Mouse (Mus musculus) limb, embryonic 13.5 days (tissue): Measurements from ENCODE around the gene Luzp1. TPM values are rescaled to one million over a fixed set of nuclear protein-coding genes. Genes with fewer than 3 reads are reported as not detected.

Source experiments
- ATAC-seq: fragments of 200-750 bp; cut with Nextera tagmentation; 2 replicates; pipeline ENCODE4 v1.8.0; 2017; ENCODE audit warnings: low read depth, moderate number of reproducible peaks, moderate TSS enrichment; ENCODE audit not compliant: low FRiP score
- H3K27ac ChIP-seq: fragments of 300-500 bp; sonication (generic); 2 replicates; pipeline ENCODE4 v1.5.1; 2015; ENCODE audit warnings: inconsistent platforms, mild to moderate bottlenecking, moderate library complexity
- H3K27me3 ChIP-seq: fragments of 300-500 bp; sonication (generic); 2 replicates; pipeline ENCODE4 v1.6.1; 2015; ENCODE audit warnings: mild to moderate bottlenecking, inconsistent platforms
- H3K36me3 ChIP-seq: fragments of 300-500 bp; sonication (generic); 2 replicates; pipeline ENCODE4 v1.6.1; 2015; ENCODE audit warnings: inconsistent platforms, mild to moderate bottlenecking, moderate library complexity
- H3K4me1 ChIP-seq: fragments of 300-500 bp; sonication (generic); 2 replicates; pipeline ENCODE4 v1.6.1; 2015; ENCODE audit warnings: inconsistent platforms
- H3K4me2 ChIP-seq: fragments of 300-500 bp; sonication (generic); replicated peaks from 2 replicates; pipeline ENCODE4 v1.6.1; 2015; ENCODE audit warnings: inconsistent platforms, mild to moderate bottlenecking, moderate library complexity
- H3K4me3 ChIP-seq: fragments of 300-500 bp; sonication (generic); 2 replicates; pipeline ENCODE4 v1.5.1; 2015; ENCODE audit warnings: moderate library complexity, mild to moderate bottlenecking, inconsistent platforms
- H3K9ac ChIP-seq: fragments of 300-500 bp; sonication (generic); 2 replicates; pipeline ENCODE4 v1.6.1; 2015; ENCODE audit warnings: mild to moderate bottlenecking, inconsistent platforms
- H3K9me3 ChIP-seq: fragments of 300-500 bp; sonication (generic); 2 replicates; pipeline ENCODE4 v1.6.1; 2016; ENCODE audit warnings: inconsistent platforms
- WGBS: fragments of 180-500 bp; shearing (Covaris S2); methylation state at CpG from one replicate; pipeline ENCODE4 v1.1.7; 2015; 5-methylcytosine and 5-hydroxymethylcytosine counted together
- polyA plus RNA-seq: library from polyadenylated mRNA; unstranded; fragments of >200 nt; fragmentation: Nextera tagmentation; extraction: Ambion mirVana; gene quantifications from 2 replicates; pipeline ENCODE4 v1.2.1, GENCODE M21; 2015

The Luzp1 gene
- 155 TPM in 2 replicates for polyA plus RNA-seq

DNA sequence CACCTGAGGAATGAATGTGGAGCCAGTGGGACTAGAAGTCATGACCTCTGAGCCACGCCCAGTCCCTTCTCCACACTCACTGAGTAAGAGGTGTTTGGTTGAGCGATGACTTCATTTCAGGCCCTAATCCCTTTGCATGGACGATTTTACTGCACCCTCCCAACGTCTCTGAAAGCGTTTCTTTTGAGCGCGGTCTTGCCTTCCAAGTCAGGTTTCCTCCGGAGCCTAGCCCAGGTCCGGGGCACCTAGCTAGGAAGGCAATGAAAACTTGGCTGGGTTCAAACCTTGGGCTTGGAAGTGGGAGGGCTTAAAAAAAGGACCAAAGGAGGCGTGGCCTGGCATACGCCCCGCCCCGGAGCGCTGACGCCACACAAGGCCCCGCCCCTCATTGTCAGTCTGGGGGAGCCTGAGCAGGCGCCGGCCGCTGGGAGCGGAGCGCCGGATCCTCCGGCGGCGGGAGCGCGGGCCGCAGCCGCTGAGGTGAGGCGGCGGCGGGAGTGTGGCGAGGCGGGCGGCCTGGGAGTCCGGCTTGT is at the start of gene Luzp1:
Luzp1 (plus strand) TSS at position 391 of the 533 bp plus-strand sequence.
- Histone ChIP-seq H3K4me2 (peak within 1 kb of the TSS; percentile 74), H3K36me3 (no peaks in the 10 kb centered on the region), H3K4me3 (peak within 1 kb of the TSS; percentile 68), H3K9me3 (no peaks in the 10 kb centered on the region), H3K27me3 (peaks cover 2% of the 10 kb centered on the region), H3K4me1 (peaks cover 51% of the 10 kb centered on the region), H3K27ac (peak within 1 kb of the TSS; percentile 97), H3K9ac (peak within 1 kb of the TSS; percentile 85)
- under 1% methylated on average over 36 of the region's 36 CpGs for WGBS
- peak; percentile 93 for ATAC-seq

DNA sequence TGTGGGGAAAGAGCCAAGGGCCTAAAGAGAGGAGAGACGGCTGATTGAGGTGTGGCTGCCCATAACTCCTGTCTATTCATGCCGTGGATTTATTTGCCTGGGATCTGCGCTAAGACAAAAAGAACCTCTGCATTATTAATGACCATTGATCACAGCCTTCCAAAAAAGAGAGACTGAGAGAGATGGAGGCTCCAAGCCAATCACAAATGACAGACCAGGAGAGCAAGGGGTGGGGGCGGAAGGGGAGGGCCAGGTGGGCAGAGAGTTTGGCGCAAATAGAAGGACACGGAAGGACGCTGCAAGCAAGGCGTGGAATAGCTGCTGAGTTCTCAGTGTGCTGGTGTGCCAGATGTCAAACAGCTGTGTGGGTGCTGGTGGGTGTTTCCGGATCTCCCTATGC is 46.3 kb upstream of the Luzp1 start, which contains the start of gene Htr1d:
Htr1d (plus strand) TSS at position 301 of the 400 bp plus-strand sequence.
- H3K27ac ChIP-seq: no peak within 1 kb of the TSS
- peak within 1 kb of the TSS; percentile 70 for H3K9ac ChIP-seq
- no peak for ATAC-seq
- H3K4me3 ChIP-seq: peak within 1 kb of the TSS; percentile 57
- WGBS: 66% methylated on average over 9 of the region's 9 CpGs
- peak within 1 kb of the TSS; percentile 97 for H3K4me2 ChIP-seq
- no peaks in the 10 kb centered on the region for H3K9me3 ChIP-seq
- H3K27me3 ChIP-seq: peaks cover 53% of the 10 kb centered on the region
- no peaks in the 10 kb centered on the region for H3K36me3 ChIP-seq
- H3K4me1 ChIP-seq: peaks cover 13% of the 10 kb centered on the region

DNA sequence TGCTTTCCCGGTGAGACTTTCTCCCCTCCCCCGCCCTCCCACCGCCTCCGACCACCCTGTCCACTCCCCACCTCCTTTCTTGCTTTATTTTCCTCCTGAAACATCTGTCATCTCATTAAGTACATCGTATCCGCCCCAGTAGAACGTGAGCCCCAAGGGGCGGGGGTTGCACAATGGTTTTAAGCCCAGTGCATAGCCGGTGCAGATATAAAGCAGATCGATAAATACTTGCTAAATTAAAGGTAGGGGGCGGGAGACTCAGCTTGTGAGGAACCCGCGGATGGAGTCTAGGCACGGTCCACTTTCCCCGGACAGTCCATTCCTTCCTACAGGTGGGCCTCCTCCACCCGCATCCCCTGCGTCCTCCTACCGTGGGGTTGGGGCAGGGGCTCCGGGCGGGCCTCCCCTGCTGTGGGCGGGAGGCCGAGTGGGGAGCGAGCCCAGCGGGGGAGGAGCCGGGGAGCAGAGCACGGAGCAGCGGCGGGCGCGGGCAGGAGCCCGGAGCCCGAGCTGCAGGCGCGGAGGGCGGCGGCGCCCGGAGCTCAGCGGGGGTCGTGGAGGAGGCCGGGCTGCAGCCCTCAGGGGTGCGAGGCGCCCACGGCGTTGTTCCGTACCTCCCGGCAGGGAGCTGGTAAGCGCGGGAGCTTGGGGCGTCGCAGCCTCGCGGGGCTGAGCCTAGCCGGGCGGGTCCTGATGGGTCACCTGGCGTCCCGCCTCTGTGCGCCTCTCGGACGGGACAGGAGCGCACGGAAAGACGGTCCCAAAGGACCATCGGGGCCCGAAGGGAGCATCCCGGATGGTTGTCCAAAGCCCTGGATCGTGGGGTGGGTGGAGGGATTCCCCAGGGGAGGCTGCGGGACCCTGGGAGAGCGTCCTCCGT is 45.2 kb upstream of the Luzp1 start:
- peaks cover 53% of the 10 kb centered on the region for H3K27me3 ChIP-seq
- 2% methylated on average over 68 of the region's 70 CpGs for WGBS
- H3K4me2 ChIP-seq: peak overlapping the region; percentile 97
- H3K9ac ChIP-seq: peak overlapping the region; percentile 70
- no peak overlapping the region for H3K27ac ChIP-seq
- no peaks in the 10 kb centered on the region for H3K36me3 ChIP-seq
- no peaks in the 10 kb centered on the region for H3K9me3 ChIP-seq
- 0 out of 2 replicates have a peak, but pooled peaks have one; percentile 20 for ATAC-seq
- peaks cover 13% of the 10 kb centered on the region for H3K4me1 ChIP-seq
- H3K4me3 ChIP-seq: peak overlapping the region; percentile 57

DNA sequence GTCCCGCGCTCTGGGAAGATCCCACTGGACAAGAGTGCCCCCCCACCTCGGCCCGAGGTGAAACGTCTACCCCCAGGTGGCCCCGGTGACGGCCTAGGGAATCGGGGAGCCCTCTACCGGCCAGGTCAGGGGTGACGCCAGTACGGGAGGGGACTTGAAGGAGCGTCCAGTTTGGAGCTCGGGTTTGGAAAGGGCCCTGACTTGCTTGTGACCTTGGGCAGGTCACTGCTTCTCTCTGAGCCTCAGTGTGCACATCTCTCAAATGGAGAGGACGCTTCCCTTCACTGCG is 44.6 kb upstream of the Luzp1 start:
- no peak; the same call in 1 of the 2 replicates for ATAC-seq
- Histone ChIP-seq H3K4me2 (peak overlapping the region; percentile 97), H3K36me3 (no peaks in the 10 kb centered on the region), H3K4me1 (peaks cover 13% of the 10 kb centered on the region), H3K27me3 (peaks cover 53% of the 10 kb centered on the region), H3K9ac (peak overlapping the region; percentile 70), H3K27ac (no peak overlapping the region), H3K9me3 (no peaks in the 10 kb centered on the region), H3K4me3 (peak overlapping the region; percentile 57)
- 4% methylated on average over 15 of the region's 15 CpGs for WGBS

DNA sequence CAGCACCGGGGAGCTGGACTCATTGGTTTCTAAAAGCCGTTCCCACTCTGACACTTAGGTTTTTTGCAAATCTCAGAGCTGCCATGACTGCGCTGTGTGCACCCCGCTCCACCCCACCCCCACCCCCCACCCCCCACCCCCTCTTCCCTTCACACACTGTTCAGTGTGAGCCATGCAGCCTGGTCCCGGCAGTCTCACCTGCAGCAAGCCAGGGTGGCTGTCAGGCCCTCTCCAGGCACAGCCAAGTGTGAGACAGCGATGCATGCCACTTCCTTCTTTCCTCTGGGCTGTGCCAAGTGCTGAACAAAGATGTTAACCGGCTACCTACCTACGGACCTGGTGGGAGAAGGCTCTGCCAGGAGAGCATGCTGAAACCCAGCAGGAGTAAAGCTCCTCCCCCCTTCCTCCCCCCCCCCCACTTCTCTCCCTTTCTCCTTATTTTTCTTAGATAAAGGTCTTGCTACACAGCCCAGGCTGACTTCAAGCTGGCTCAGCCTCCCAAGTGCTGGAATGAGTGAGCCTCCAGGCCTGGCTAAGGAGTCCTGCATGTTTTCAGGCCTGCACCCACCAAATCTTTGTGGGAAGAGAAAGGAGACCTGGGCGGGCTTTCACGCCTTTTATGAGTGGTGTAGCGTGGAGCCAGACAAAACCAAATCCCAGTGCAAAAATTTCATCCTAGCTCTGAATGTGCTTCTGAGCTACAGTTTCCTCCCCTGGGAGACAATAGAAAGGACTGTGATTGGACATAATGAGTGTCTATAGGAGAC is 38.8 kb upstream of the Luzp1 start:
- Histone ChIP-seq H3K27me3 (peaks cover 6% of the 10 kb centered on the region), H3K9ac (no peak overlapping the region), H3K36me3 (no peaks in the 10 kb centered on the region), H3K9me3 (no peaks in the 10 kb centered on the region), H3K27ac (0 out of 2 replicates have a peak overlapping the region, but pooled peaks have one; percentile 22), H3K4me3 (no peak overlapping the region), H3K4me1 (peaks cover 14% of the 10 kb centered on the region), H3K4me2 (0 out of 2 replicates have a peak overlapping the region, but pooled peaks have one; percentile 1)
- 30% methylated on average over 11 of the region's 11 CpGs for whole genome bisulfite sequencing
- peak; percentile 35; the same call in 1 of the 2 replicates for ATAC-seq

DNA sequence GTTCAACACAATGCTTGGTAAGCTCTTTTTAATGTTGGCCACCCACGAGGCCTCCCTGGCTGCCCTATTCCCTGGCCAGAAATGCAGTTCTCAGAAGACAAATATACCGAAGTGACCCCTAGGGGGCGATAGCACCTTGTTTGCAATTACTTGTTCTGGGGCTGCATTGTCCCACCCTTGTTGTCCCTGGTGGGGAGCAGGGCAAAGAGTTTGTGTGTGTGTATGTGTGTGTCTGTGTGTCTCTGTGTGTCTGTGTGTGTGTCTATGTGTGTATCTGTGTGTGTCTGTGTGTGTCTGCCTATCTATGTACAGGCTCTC is 38.2 kb upstream of the Luzp1 start:
- Histone ChIP-seq H3K4me3 (no peak overlapping the region), H3K4me2 (no peak overlapping the region), H3K27me3 (peaks cover 1% of the 10 kb centered on the region), H3K36me3 (no peaks in the 10 kb centered on the region), H3K4me1 (peaks cover 14% of the 10 kb centered on the region), H3K9ac (no peak overlapping the region), H3K27ac (no peak overlapping the region), H3K9me3 (no peaks in the 10 kb centered on the region)
- no peak for ATAC-seq
- 3% methylated on average over 3 of the region's 3 CpGs for WGBS

DNA sequence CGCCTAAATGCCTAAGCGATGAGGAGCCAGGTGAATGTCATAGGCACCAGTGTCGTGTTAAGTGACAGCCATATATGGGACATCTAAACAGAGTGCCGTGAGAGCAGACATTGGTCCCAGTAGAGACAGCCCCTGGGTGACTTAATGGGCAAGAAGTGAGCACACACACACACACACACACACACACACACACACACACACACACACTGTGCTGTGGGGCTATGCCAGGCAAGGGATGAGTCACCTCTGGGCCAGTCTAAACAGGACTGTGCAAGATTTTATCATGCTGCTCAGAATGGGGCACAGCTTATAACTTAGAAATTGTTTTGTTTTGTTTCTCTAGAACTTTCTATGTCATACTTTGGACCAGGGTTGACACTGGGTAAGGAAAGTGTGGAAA is 35.5 kb upstream of the Luzp1 start:
- Histone ChIP-seq H3K27me3 (no peaks in the 10 kb centered on the region), H3K4me1 (peaks cover 14% of the 10 kb centered on the region), H3K36me3 (no peaks in the 10 kb centered on the region), H3K4me2 (no peak overlapping the region), H3K9ac (no peak overlapping the region), H3K4me3 (no peak overlapping the region), H3K9me3 (no peaks in the 10 kb centered on the region), H3K27ac (no peak overlapping the region)
- ATAC-seq: no peak
- WGBS: 86% methylated on average over 4 of the region's 4 CpGs

DNA sequence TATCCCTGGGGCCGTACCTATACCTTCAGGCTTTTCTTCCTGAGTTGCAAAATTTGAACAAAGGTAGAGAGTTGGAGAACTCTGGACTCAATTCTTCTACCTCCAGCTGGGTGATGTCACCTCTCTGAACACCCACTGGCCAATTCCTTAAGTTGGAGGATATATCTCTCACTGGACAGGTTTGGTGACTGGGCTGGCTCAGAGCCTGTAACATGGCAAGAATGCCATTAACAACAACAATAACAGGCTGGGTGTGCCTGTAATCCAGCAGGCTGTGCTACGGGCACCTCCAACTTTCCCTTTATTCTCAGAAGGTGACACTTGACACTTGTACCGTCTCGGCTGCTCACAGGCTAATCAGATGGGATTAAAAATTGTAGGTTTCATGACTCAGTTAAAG is 30.5 kb upstream of the Luzp1 start:
- H3K27me3 ChIP-seq: no peaks in the 10 kb centered on the region
- H3K36me3 ChIP-seq: no peaks in the 10 kb centered on the region
- WGBS: 41% methylated on average over 4 of the region's 4 CpGs
- no peak overlapping the region for H3K9ac ChIP-seq
- no peak for ATAC-seq
- H3K4me1 ChIP-seq: no peaks in the 10 kb centered on the region
- H3K4me3 ChIP-seq: no peak overlapping the region
- no peak overlapping the region for H3K4me2 ChIP-seq
- H3K9me3 ChIP-seq: no peaks in the 10 kb centered on the region
- H3K27ac ChIP-seq: no peak overlapping the region

DNA sequence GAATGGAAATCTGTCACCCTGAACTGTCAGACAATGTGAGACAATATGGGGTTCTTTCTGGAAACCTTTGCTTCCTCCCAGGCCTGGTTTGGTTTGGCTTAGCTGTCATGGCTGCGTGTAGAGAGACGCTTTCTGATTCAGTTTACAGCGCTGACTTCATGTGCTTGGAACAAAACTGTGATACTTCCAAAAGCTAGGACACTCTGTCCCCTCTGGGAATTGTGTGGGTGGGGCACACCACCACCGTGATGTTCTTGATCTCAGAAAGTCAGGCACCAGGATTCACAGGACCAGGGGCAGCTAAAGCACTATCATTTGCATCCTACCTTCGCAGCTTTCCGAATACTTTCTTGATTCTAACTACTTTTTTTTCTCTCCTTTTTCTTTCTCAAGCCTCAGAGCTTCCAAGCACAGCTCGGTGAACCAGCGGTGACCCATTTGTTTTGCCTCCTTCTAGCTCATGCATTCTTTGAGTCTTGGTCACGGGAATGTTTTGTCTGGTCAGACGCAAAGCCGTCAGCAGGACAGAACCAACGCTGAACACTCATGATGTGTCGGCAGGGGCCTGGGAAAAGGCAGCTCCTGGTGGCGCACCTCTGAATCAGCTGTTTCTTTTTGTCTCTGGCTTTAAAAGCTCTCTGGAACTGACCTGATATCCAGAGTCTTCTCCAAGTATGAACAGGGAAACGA is 28.1 kb upstream of the Luzp1 start:
- no peak for ATAC-seq

DNA sequence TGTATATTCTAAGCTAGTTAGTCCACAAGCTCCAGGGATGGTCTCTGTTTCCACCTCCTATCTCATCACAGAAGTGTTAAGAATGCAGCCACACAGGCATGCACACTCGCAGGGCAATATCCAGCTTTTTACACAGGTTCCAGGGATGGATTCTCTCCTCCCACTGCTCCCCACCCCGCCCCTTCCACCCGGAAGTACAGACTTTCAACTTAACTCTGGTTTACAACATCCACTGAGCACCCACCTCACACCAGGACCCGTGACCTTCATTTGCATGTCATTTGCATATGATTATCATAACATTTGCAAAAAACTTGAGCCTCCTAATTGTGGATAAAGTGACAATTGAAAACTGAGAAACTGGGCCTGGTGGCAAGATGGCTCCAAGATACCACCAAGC is 25.0 kb upstream of the Luzp1 start:
- 79% methylated on average over 4 of the region's 4 CpGs for WGBS
- Histone ChIP-seq H3K36me3 (no peaks in the 10 kb centered on the region), H3K9ac (no peak overlapping the region), H3K9me3 (no peaks in the 10 kb centered on the region), H3K27ac (no peak overlapping the region), H3K4me2 (no peak overlapping the region), H3K4me1 (no peaks in the 10 kb centered on the region), H3K4me3 (no peak overlapping the region), H3K27me3 (no peaks in the 10 kb centered on the region)
- ATAC-seq: no peak

More for the DNA sequence above, 28.1 kb upstream of the Luzp1 start:
- H3K27me3 ChIP-seq: no peaks in the 10 kb centered on the region
- no peaks in the 10 kb centered on the region for H3K9me3 ChIP-seq
- no peaks in the 10 kb centered on the region for H3K36me3 ChIP-seq
- no peak overlapping the region for H3K4me3 ChIP-seq
- WGBS: 84% methylated on average over 15 of the region's 15 CpGs
- H3K27ac ChIP-seq: no peak overlapping the region
- no peak overlapping the region for H3K9ac ChIP-seq
- no peak overlapping the region for H3K4me2 ChIP-seq
- no peaks in the 10 kb centered on the region for H3K4me1 ChIP-seq

DNA sequence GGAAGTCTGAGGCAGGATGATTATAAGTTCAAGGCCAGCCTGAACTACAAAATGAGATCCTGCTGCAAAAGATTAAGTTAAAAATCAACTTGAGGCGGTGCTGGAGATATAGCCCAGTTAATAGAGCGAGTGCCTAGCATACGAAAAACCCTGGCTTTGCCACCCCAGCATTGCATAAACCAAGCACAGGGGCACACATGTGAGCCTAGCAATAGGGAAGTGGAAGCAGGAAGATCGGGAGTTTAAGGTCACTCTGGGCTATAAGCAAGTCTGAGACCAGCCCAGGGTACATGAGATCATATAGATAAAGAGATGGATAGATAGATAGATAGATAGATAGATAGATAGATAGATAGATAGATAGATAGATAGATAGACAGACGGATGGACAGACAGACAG is 19.8 kb upstream of the Luzp1 start:
- H3K27ac ChIP-seq: no peak overlapping the region
- no peak for ATAC-seq
- no peaks in the 10 kb centered on the region for H3K36me3 ChIP-seq
- WGBS: 87% methylated on average over 5 of the region's 5 CpGs
- H3K27me3 ChIP-seq: no peaks in the 10 kb centered on the region
- H3K4me3 ChIP-seq: no peak overlapping the region
- H3K4me2 ChIP-seq: no peak overlapping the region
- no peaks in the 10 kb centered on the region for H3K9me3 ChIP-seq
- H3K9ac ChIP-seq: no peak overlapping the region
- peaks cover under 1% of the 10 kb centered on the region; the same call in 1 of the 2 replicates for H3K4me1 ChIP-seq
